Mouse (Mus musculus) splenic B cell, adult 2 months (primary cell): Measurements from ENCODE around the gene Pgp.

Experiments used
- DNase-seq: peaks from one replicate; pipeline ENCODE4 v3.0.0-alpha.2; 2011; ENCODE audit warnings: low read depth, low spot score
- H3K27me3 ChIP-seq: 2 replicates; pipeline ENCODE4 v1.6.1; 2012; ENCODE audit warnings: mild to moderate bottlenecking, low read length, moderate library complexity, mixed read lengths; ENCODE audit not compliant: control insufficient read depth, poor library complexity, insufficient read depth, severe bottlenecking
- H3K36me3 ChIP-seq: 2 replicates; pipeline ENCODE4 v1.6.1; 2012; ENCODE audit warnings: mild to moderate bottlenecking, low read length, moderate library complexity, mixed read lengths; ENCODE audit not compliant: control insufficient read depth, poor library complexity, insufficient read depth, severe bottlenecking

The Pgp gene

DNA sequence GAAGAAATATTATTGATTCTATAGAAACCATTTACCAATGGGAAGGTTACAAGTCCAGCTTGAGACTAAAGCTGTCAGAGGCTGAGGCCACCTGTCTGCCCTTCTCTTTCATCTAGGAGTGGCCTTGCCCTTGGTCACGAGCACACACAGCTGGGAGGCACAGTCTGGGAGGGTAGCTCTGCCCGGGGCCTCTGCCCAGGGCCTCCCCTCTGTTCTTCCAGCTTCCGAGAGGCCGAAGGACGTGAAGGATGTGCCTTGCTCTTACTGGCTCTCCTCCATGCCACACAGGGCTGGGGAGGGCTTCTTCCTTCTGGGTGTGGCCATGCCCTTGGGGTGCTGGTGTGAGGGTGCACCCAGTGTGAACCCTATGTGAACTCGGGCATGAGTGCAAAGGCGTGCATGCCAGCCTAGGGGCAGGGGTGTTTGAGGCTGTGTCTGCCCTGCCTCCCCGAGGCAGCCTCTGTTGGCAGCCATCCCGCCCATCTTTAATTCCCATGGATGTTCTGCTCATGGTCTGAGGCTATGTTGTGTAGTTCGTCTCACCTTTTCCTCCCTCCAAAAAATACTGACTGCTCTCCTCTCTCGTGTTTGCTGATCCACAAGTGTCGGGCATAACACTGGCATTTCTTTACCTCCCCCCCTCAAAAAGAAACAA lies 37.7 kb downstream of the Pgp start:
- no peak for DNase-seq
- H3K27me3 ChIP-seq: no peaks in the 10 kb centered on the region
- peaks cover 4% of the 10 kb centered on the region; the same call in 1 of the 2 replicates for H3K36me3 ChIP-seq

DNA sequence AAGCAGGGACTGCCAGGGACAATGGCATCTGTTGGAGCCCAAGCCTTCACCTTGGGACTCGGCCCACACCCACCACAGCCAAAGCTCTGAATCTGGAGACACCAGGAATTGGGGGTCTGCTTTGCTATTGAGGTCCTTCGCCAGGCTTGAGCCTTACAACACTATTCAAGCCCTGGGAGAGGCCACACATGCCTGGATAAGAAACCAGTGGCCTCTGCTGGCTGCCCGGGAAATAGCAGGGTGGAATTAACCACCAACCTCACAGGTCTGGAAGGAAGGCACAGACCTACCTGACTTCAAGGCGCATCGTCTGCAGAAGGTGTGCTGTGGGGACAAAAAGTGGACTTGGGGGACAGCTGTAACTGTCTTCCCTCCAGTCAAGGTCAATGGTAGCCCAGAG lies 43.4 kb downstream of the Pgp start:
- DNase-seq: peak; percentile 14
- Histone ChIP-seq H3K36me3 (peaks cover 7% of the 10 kb centered on the region; the same call in 1 of the 2 replicates), H3K27me3 (no peaks in the 10 kb centered on the region)

DNA sequence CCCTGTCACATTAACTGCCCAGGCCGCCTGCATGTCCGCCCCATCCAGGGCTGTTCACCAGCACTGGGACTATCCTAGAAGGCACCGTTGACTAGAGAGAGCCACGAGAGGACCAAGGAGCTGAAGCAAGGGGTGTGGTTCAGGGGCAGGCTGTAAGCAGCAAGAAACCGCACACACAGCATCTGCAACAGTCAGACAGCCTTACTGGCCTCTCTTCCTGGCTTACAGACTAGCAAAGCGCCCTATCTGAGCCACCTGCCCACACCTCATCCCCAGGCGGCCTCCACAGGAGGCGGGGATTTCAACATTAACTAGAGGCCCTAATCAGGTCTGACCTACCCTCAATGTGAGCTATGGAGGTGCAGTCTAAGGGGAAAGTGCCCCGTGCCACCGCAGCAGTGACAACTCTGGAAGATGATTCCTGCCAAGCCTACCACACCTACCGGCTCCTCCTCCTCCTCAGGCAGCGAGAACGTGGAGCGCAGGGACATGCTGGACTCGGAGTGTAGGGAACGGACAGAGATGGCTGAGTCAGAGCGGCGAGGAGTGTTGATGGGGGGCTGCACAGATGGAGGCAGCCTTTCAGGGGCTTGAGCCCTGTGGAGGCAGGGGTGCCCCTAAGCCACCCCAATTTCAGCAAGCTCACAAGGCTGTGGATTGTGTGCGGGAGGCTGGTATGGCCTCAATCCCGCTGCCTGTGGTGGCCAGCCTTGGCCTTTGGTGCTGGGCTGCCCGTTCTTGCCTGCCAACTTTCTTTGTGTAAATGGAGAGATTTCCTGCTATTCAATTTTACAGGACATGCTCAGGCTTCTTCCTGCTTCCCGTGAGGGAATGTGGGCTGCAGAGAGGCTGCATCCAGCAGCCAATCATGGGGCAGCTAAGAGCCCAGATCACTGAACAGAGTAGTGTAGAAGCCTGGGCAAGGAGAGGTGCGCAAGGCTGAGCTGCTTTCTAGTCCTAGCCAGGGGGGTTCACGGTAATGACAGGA lies 44.4 kb downstream of the Pgp start:
- DNase-seq: no peak
- H3K27me3 ChIP-seq: no peaks in the 10 kb centered on the region
- H3K36me3 ChIP-seq: peaks cover 4% of the 10 kb centered on the region; the same call in 1 of the 2 replicates

DNA sequence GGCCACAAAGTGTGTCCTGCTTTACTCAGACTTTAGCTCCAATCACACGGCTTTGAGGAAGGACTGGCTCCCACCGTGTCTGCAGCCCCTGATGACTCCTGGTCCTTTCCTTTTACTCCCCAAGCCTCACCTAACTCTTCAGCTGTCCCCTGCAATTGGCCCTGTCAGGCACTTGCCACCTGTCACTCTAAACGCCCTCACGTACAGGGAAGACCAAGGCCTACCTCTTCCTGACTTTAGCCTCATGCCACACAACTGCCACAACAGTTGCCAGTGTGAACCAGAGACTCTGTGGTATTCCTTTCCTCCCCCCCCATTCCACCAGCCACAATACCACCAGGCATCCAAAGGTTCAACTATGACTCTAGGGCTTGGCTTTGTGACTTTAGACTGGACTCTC lies 50.3 kb downstream of the Pgp start:
- no peak for DNase-seq
- Histone ChIP-seq H3K36me3 (no peaks in the 10 kb centered on the region; the same call in 1 of the 2 replicates), H3K27me3 (no peaks in the 10 kb centered on the region)
